Mouse (Mus musculus) ES-Bruce4 (cell line): ENCODE measurements around the gene Phkb.

Experiments
- CTCF ChIP-seq: IDR thresholded peaks from one replicate; pipeline ENCODE4 v1.8.1; 2011; ENCODE audit warnings: low read depth, low read length
- EP300 ChIP-seq: IDR thresholded peaks from 2 replicates; pipeline ENCODE4 v1.6.1; 2011; ENCODE audit warnings: low read depth, low read length; ENCODE audit not compliant: insufficient read depth
- POLR2A ChIP-seq: IDR thresholded peaks from one replicate; pipeline ENCODE4 v1.8.1; 2011; ENCODE audit warnings: low read length; ENCODE audit not compliant: insufficient read depth

DNA sequence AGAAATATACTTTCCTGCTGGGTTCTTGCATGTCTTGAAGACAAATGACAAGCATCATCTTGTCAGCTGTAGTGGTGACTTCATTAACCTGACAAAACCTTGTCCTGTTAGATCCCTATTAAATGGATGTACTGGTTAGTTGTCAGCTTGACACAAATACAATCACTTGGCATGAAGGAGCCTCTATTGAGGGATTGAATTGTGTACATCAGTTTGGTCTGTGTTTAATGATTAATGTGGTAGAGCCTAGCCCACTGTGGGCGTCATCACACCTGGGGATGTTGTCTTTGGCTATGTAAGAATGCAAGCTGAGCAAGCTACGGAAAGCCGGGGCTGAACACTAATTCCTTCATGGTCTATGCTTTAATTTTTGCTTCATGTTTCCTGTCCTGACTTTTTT is 44.1 kb downstream of the Phkb start:
- TF ChIP-seq CTCF (no peak), POLR2A (no peak), EP300 (no peak)
